Mouse (Mus musculus): Measurements from ENCODE around the gene Plekhh2. TPM values are rescaled to one million over a fixed set of nuclear protein-coding genes. Genes with fewer than 3 reads are reported as not detected.

Plekhh2 gene
- polyA plus RNA-seq, 1 experiment from 2014 or later, result 9.5 TPM

- ATAC-seq (ENCODE audit: insufficient number of reproducible peaks, low FRiP score, low TSS enrichment, low read depth), result no peak
- Histone ChIP-seq H3K4me1 (0 out of 2 replicates have a peak, but pooled peaks cover 3% of the 10 kb centered on the region), H3K4me3 (no peak overlapping the region), H3K27ac (no peak overlapping the region), H3K27me3 (no peaks in the 10 kb centered on the region), H3K9ac (no peak overlapping the region), H3K4me2 (no peak overlapping the region), H3K36me3 (peaks cover 45% of the 10 kb centered on the region), H3K9me3 (no peaks in the 10 kb centered on the region)
- 80% methylated on average over 6 of the region's 6 CpGs for WGBS
Observed at GRCm38 (mm10) chr17:84616526-84617074, 104.9 kb downstream of the Plekhh2 start.

DNA sequence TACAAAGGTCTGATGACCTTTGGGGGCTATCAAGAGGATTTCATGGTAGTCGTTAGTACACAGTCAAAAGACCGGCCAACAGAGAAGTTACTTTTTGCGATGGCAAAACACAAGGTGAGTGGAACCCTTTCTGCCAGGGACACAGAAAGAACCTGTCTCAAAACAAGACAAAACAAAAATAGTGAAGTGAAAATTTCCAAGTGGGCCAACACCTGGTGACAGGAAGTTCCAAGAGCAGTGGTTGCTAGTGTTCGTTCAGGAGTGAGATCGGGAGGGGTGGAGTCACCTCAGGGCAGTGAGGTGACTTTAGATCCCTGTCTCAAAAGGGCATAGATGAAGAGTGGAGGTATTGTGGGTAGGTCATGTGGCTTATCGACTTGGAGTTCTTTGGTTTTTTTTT lies 106.3 kb downstream of the Plekhh2 start:
- WGBS, result 82% methylated on average over 6 of the region's 6 CpGs
- no peak overlapping the region for H3K27ac ChIP-seq
- no peaks in the 10 kb centered on the region for H3K27me3 ChIP-seq
- no peaks in the 10 kb centered on the region for H3K9me3 ChIP-seq
- H3K4me3 ChIP-seq, result no peak overlapping the region
- peaks cover 4% of the 10 kb centered on the region for H3K4me1 ChIP-seq
- peaks cover 40% of the 10 kb centered on the region for H3K36me3 ChIP-seq
- ATAC-seq (ENCODE audit: insufficient number of reproducible peaks, low FRiP score, low TSS enrichment, low read depth), result no peak
- no peak overlapping the region for H3K4me2 ChIP-seq
- H3K9ac ChIP-seq, result no peak overlapping the region

DNA sequence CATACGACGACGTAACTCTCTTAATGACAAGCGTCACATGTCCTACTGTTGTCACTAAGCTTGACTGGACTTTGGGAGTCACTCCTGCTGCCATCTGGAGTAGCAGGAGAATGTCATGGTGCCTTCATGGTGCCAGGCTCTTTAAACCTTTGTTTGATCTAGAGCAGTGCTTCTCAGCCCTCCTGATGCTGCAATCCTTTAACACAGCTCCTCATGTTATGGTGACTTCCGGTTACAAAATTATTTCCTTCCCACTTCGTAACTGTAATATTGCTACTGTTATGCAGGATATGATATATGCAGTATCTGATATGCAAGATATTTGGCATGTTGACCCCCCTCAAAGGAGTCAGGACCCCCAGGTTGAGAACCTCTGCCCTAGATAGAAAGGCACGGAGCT lies 107.4 kb downstream of the Plekhh2 start:
- Histone ChIP-seq H3K36me3 (peaks cover 28% of the 10 kb centered on the region), H3K4me1 (peaks cover 9% of the 10 kb centered on the region), H3K9me3 (no peaks in the 10 kb centered on the region), H3K9ac (no peak overlapping the region), H3K4me3 (no peak overlapping the region), H3K27ac (no peak overlapping the region), H3K27me3 (no peaks in the 10 kb centered on the region), H3K4me2 (no peak overlapping the region)
- WGBS, result 85% methylated on average over 7 of the region's 7 CpGs
- ATAC-seq (ENCODE audit: insufficient number of reproducible peaks, low FRiP score, low TSS enrichment, low read depth), result no peak

DNA sequence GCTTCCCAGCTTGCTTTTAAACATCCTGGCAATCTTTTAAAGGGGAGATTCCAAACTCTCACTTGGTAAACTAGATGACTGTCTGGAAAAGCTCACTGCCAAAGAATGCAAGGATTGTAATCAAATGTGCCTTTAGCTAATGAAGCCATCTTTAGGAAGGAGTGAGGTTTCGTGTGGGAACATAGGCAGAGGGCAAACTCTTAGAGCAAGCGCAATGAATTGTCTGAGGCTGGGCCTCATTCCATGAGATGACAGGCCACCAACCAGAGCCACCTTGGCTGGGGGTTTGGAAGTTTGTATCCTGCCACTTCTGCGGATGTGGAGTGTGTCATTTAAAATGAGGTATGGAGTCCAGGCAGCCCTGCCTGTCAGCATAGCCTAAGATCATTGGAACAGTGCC lies 108.4 kb downstream of the Plekhh2 start:
- ATAC-seq (ENCODE audit: insufficient number of reproducible peaks, low FRiP score, low TSS enrichment, low read depth), result no peak
- no peak overlapping the region for H3K27ac ChIP-seq
- H3K9ac ChIP-seq, result no peak overlapping the region
- no peak overlapping the region for H3K4me3 ChIP-seq
- WGBS, result 69% methylated on average over 3 of the region's 3 CpGs
- H3K36me3 ChIP-seq, result peaks cover 19% of the 10 kb centered on the region; the same call in 1 of the 2 replicates
- H3K27me3 ChIP-seq, result no peaks in the 10 kb centered on the region
- H3K4me1 ChIP-seq, result peaks cover 9% of the 10 kb centered on the region
- no peaks in the 10 kb centered on the region for H3K9me3 ChIP-seq
- no peak overlapping the region for H3K4me2 ChIP-seq

GRCm38 (mm10) chr17:84620610-84621009 lies 108.9 kb downstream of the Plekhh2 start:
- ATAC-seq (ENCODE audit: insufficient number of reproducible peaks, low FRiP score, low TSS enrichment, low read depth), result no peak
- Histone ChIP-seq H3K27ac (no peak overlapping the region), H3K4me3 (no peak overlapping the region), H3K9me3 (no peaks in the 10 kb centered on the region), H3K4me2 (no peak overlapping the region), H3K36me3 (peaks cover 19% of the 10 kb centered on the region; the same call in 1 of the 2 replicates), H3K27me3 (no peaks in the 10 kb centered on the region), H3K9ac (no peak overlapping the region), H3K4me1 (peaks cover 9% of the 10 kb centered on the region)
- 82% methylated on average over 6 of the region's 6 CpGs for WGBS

- ATAC-seq (ENCODE audit: insufficient number of reproducible peaks, low FRiP score, low TSS enrichment, low read depth), result no peak
- Histone ChIP-seq H3K27me3 (no peaks in the 10 kb centered on the region), H3K9ac (no peak overlapping the region), H3K9me3 (no peaks in the 10 kb centered on the region), H3K36me3 (peaks cover 19% of the 10 kb centered on the region; the same call in 1 of the 2 replicates), H3K4me1 (peaks cover 9% of the 10 kb centered on the region), H3K4me2 (no peak overlapping the region), H3K27ac (no peak overlapping the region), H3K4me3 (no peak overlapping the region)
- WGBS, result 83% methylated on average over 6 of the region's 6 CpGs
Observed at GRCm38 (mm10) chr17:84621209-84621608, 109.5 kb downstream of the Plekhh2 start.

- H3K36me3 ChIP-seq, result peaks cover 19% of the 10 kb centered on the region; the same call in 1 of the 2 replicates
- no peak for ATAC-seq (ENCODE audit: insufficient number of reproducible peaks, low FRiP score, low TSS enrichment, low read depth)
- H3K4me3 ChIP-seq, result no peak overlapping the region
- peaks cover 12% of the 10 kb centered on the region for H3K4me1 ChIP-seq
- no peak overlapping the region for H3K4me2 ChIP-seq
- 71% methylated on average over 4 of the region's 4 CpGs for WGBS
- H3K27me3 ChIP-seq, result no peaks in the 10 kb centered on the region
- H3K27ac ChIP-seq, result peak overlapping the region; percentile 86; the same call in 1 of the 2 replicates
- no peaks in the 10 kb centered on the region for H3K9me3 ChIP-seq
- no peak overlapping the region for H3K9ac ChIP-seq
Observed at GRCm38 (mm10) chr17:84622028-84622427, 110.3 kb downstream of the Plekhh2 start.

GRCm38 (mm10) chr17:84622873-84623272 lies 111.2 kb downstream of the Plekhh2 start:
- ATAC-seq (ENCODE audit: insufficient number of reproducible peaks, low FRiP score, low TSS enrichment, low read depth), result no peak
- WGBS, result 28% methylated on average over 2 of the region's 2 CpGs
- Histone ChIP-seq H3K9me3 (no peaks in the 10 kb centered on the region), H3K4me1 (peaks cover 19% of the 10 kb centered on the region), H3K4me2 (no peak overlapping the region), H3K9ac (no peak overlapping the region), H3K4me3 (no peak overlapping the region), H3K27me3 (no peaks in the 10 kb centered on the region), H3K27ac (peak overlapping the region; percentile 86), H3K36me3 (peaks cover 17% of the 10 kb centered on the region; the same call in 1 of the 2 replicates)

- peak within 1 kb of the TSS; percentile 76 for H3K4me2 ChIP-seq
- whole genome bisulfite sequencing, result 2% methylated on average over 25 of the region's 25 CpGs
- H3K9me3 ChIP-seq, result no peaks in the 10 kb centered on the region
- H3K27me3 ChIP-seq, result no peaks in the 10 kb centered on the region
- peak within 1 kb of the TSS; percentile 66 for H3K4me3 ChIP-seq
- H3K36me3 ChIP-seq, result no peaks in the 10 kb centered on the region
- ATAC-seq (ENCODE audit: insufficient number of reproducible peaks, low FRiP score, low TSS enrichment, low read depth), result peak; percentile 92
- H3K27ac ChIP-seq, result peak within 1 kb of the TSS; percentile 80
- H3K9ac ChIP-seq, result 0 out of 2 replicates have a peak within 1 kb of the TSS, but pooled peaks have one; percentile 37
- peaks cover 17% of the 10 kb centered on the region for H3K4me1 ChIP-seq
Observed at GRCm38 (mm10) chr17:84626276-84626856, 114.7 kb downstream of the Plekhh2 start, which contains the start of gene Dync2li1. Gene Dync2li1, plus strand, starts transcription at chr17:84626496.

- Histone ChIP-seq H3K4me3 (peak overlapping the region; percentile 66), H3K4me2 (peak overlapping the region; percentile 76), H3K9ac (no peak overlapping the region), H3K4me1 (peaks cover 17% of the 10 kb centered on the region), H3K27ac (peak overlapping the region; percentile 80), H3K27me3 (no peaks in the 10 kb centered on the region), H3K9me3 (no peaks in the 10 kb centered on the region), H3K36me3 (no peaks in the 10 kb centered on the region)
- 23% methylated on average over 9 of the region's 9 CpGs for WGBS
- ATAC-seq (ENCODE audit: insufficient number of reproducible peaks, low FRiP score, low TSS enrichment, low read depth), result no peak
Observed at GRCm38 (mm10) chr17:84626857-84627305, 115.2 kb downstream of the Plekhh2 start.

GRCm38 (mm10) chr17:84627721-84628120 lies 116.0 kb downstream of the Plekhh2 start:
- Histone ChIP-seq H3K4me3 (no peak overlapping the region), H3K36me3 (no peaks in the 10 kb centered on the region), H3K4me1 (peaks cover 17% of the 10 kb centered on the region), H3K27ac (peak overlapping the region; percentile 38; the same call in 1 of the 2 replicates), H3K4me2 (no peak overlapping the region), H3K9me3 (no peaks in the 10 kb centered on the region), H3K9ac (no peak overlapping the region), H3K27me3 (no peaks in the 10 kb centered on the region)
- 70% methylated on average over 10 of the region's 10 CpGs for WGBS
- no peak for ATAC-seq (ENCODE audit: insufficient number of reproducible peaks, low FRiP score, low TSS enrichment, low read depth)

- 0 out of 2 replicates have a peak overlapping the region, but pooled peaks have one; percentile 4 for H3K27ac ChIP-seq
- H3K9ac ChIP-seq, result no peak overlapping the region
- no peak overlapping the region for H3K4me2 ChIP-seq
- no peaks in the 10 kb centered on the region for H3K27me3 ChIP-seq
- no peaks in the 10 kb centered on the region; the same call in 1 of the 2 replicates for H3K36me3 ChIP-seq
- H3K4me1 ChIP-seq, result peaks cover 11% of the 10 kb centered on the region
- H3K4me3 ChIP-seq, result no peak overlapping the region
- H3K9me3 ChIP-seq, result no peaks in the 10 kb centered on the region
- ATAC-seq (ENCODE audit: insufficient number of reproducible peaks, low FRiP score, low TSS enrichment, low read depth), result no peak
- WGBS, result 64% methylated on average over 9 of the region's 9 CpGs
Observed at GRCm38 (mm10) chr17:84628611-84629010, 116.9 kb downstream of the Plekhh2 start.
